Mouse (Mus musculus) liver, adult 2 months (tissue): ENCODE data around the gene Mia. TPM values are rescaled to one million over a fixed set of nuclear protein-coding genes. Genes with fewer than 3 reads are reported as not detected.
A peak's percentile ranks its signal among the peaks of the same experiment; 100 is the strongest.

Source experiments
- DNase-seq: peaks from one replicate; pipeline ENCODE4 v3.0.0-alpha.2; 2011; ENCODE audit warnings: low read depth, low spot score; ENCODE audit errors: extremely low read depth
- H3K27ac ChIP-seq: fragments of 200-500 bp; replicated peaks from 2 replicates; pipeline ENCODE4 v1.5.1; 2012; ENCODE audit warnings: low read depth, mild to moderate bottlenecking, control low read depth, inconsistent platforms, low read length; ENCODE audit not compliant: insufficient read depth
- H3K27me3 ChIP-seq: fragments of 200-500 bp; 2 replicates; pipeline ENCODE4 v1.6.1; 2012; ENCODE audit warnings: mild to moderate bottlenecking, moderate library complexity, low read length, inconsistent platforms; ENCODE audit not compliant: control insufficient read depth, insufficient read depth
- H3K36me3 ChIP-seq: fragments of 200-500 bp; 2 replicates; pipeline ENCODE4 v1.6.1; 2012; ENCODE audit warnings: low read length, inconsistent platforms; ENCODE audit not compliant: control insufficient read depth, insufficient read depth
- H3K4me1 ChIP-seq: fragments of 200-500 bp; 2 replicates; pipeline ENCODE4 v1.6.1; 2011; ENCODE audit warnings: low read length; ENCODE audit not compliant: control insufficient read depth, insufficient read depth
- H3K4me3 ChIP-seq: fragments of 200-500 bp; 2 replicates; pipeline ENCODE4 v1.5.1; 2011; ENCODE audit warnings: low read depth, mild to moderate bottlenecking, control low read depth, low read length, moderate library complexity; ENCODE audit not compliant: insufficient read depth
- H3K79me2 ChIP-seq: fragments of 200-500 bp; 2 replicates; pipeline ENCODE4 v1.6.1; 2012; ENCODE audit warnings: inconsistent platforms, mild to moderate bottlenecking, low read length, moderate library complexity; ENCODE audit not compliant: control insufficient read depth, insufficient read depth
- H3K9ac ChIP-seq: fragments of 200-500 bp; 2 replicates; pipeline ENCODE4 v1.6.1; 2012; ENCODE audit warnings: low read depth, mild to moderate bottlenecking, control low read depth, inconsistent platforms, low read length
- CTCF ChIP-seq: fragments of 200-500 bp; IDR thresholded peaks from 2 replicates; pipeline ENCODE4 v1.5.1; 2011; ENCODE audit warnings: low read depth, low read length, control low read depth
- POLR2A ChIP-seq: fragments of 200-500 bp; IDR thresholded peaks from 2 replicates; pipeline ENCODE4 v1.6.1; 2011; ENCODE audit warnings: low read length, control low read depth; ENCODE audit not compliant: insufficient read depth; ENCODE audit errors: extremely low read depth
- WGBS: fragments of 180-500 bp; shearing (Covaris S2); methylation state at CpG from one replicate; pipeline ENCODE4 v1.1.7; 2018; 5-methylcytosine and 5-hydroxymethylcytosine counted together
- polyA plus RNA-seq: library from polyadenylated mRNA; depleted of rRNA; stranded (reverse); fragments of >200 nt; gene quantifications from 2 replicates; pipeline ENCODE4 v1.2.3, GENCODE M21; 2012
- total RNA-seq: library from RNA; depleted of rRNA; stranded (reverse); fragments of >200 nt; gene quantifications from 2 replicates; pipeline ENCODE4 v1.2.3, GENCODE M21; 2014

Gene Mia
- total and polyA plus RNA-seq, 2 experiments = 0.67 TPM; not detected in 1

- Histone ChIP-seq H3K9ac (no peak overlapping the region), H3K27me3 (no peaks in the 10 kb centered on the region), H3K4me3 (no peak overlapping the region), H3K79me2 (no peaks in the 10 kb centered on the region), H3K4me1 (no peaks in the 10 kb centered on the region), H3K27ac (no peak overlapping the region), H3K36me3 (peaks cover 16% of the 10 kb centered on the region)
- WGBS = 87% methylated on average over 8 of the region's 8 CpGs
- DNase-seq = no peak
- TF ChIP-seq CTCF = no peak
Observed at GRCm38 (mm10) chr7:27203730-27204449, 22.9 kb upstream of the Mia start.

- peaks cover 13% of the 10 kb centered on the region for H3K36me3 ChIP-seq
- WGBS = 92% methylated on average over 8 of the region's 8 CpGs
- H3K27me3 ChIP-seq = no peaks in the 10 kb centered on the region
- no peak overlapping the region for H3K9ac ChIP-seq
- peaks cover 5% of the 10 kb centered on the region for H3K4me1 ChIP-seq
- H3K27ac ChIP-seq = no peak overlapping the region
- TF ChIP-seq POLR2A (no peak), CTCF (no peak)
- peaks cover 9% of the 10 kb centered on the region; the same call in 1 of the 2 replicates for H3K79me2 ChIP-seq
- DNase-seq = no peak
- no peak overlapping the region for H3K4me3 ChIP-seq
Observed at GRCm38 (mm10) chr7:27198779-27199178, 17.8 kb upstream of the Mia start.

- H3K4me1 ChIP-seq = peaks cover 5% of the 10 kb centered on the region
- peak; percentile 41 for DNase-seq
- no peak for TF ChIP-seq CTCF
- no peak for TF ChIP-seq POLR2A
- no peaks in the 10 kb centered on the region for H3K27me3 ChIP-seq
- peaks cover 13% of the 10 kb centered on the region for H3K36me3 ChIP-seq
- H3K27ac ChIP-seq = no peak overlapping the region
- no peak overlapping the region for H3K9ac ChIP-seq
- peaks cover 13% of the 10 kb centered on the region; the same call in 1 of the 2 replicates for H3K79me2 ChIP-seq
- no peak overlapping the region for H3K4me3 ChIP-seq
Observed at GRCm38 (mm10) chr7:27198355-27198754, 17.4 kb upstream of the Mia start.

GRCm38 (mm10) chr7:27197634-27198033 lies 16.7 kb upstream of the Mia start:
- WGBS = 84% methylated on average over 8 of the region's 8 CpGs
- no peak overlapping the region for H3K9ac ChIP-seq
- no peak overlapping the region; the same call in 1 of the 2 replicates for H3K27ac ChIP-seq
- TF ChIP-seq POLR2A (no peak), CTCF (no peak)
- peaks cover 5% of the 10 kb centered on the region for H3K4me1 ChIP-seq
- H3K36me3 ChIP-seq = peaks cover 12% of the 10 kb centered on the region
- no peak for DNase-seq
- no peak overlapping the region for H3K4me3 ChIP-seq
- no peaks in the 10 kb centered on the region for H3K27me3 ChIP-seq
- H3K79me2 ChIP-seq = peaks cover 16% of the 10 kb centered on the region; the same call in 1 of the 2 replicates

- peaks cover 5% of the 10 kb centered on the region for H3K4me1 ChIP-seq
- peaks cover 18% of the 10 kb centered on the region; the same call in 1 of the 2 replicates for H3K79me2 ChIP-seq
- H3K4me3 ChIP-seq = no peak overlapping the region
- DNase-seq = no peak
- TF ChIP-seq POLR2A = no peak
- no peak for TF ChIP-seq CTCF
- 74% methylated on average over 3 of the region's 3 CpGs for WGBS
- H3K9ac ChIP-seq = no peak overlapping the region
- no peak overlapping the region; the same call in 1 of the 2 replicates for H3K27ac ChIP-seq
- no peaks in the 10 kb centered on the region for H3K27me3 ChIP-seq
- H3K36me3 ChIP-seq = peaks cover 13% of the 10 kb centered on the region; the same call in 1 of the 2 replicates
Observed at GRCm38 (mm10) chr7:27197136-27197535, 16.2 kb upstream of the Mia start.
